Mouse (Mus musculus): ENCODE measurements around the gene Dmd.

- TF ChIP-seq CTCF (IDR thresholded peaks at IDR 0.05; ENCODE audit: borderline replicate concordance, insufficient read depth, low read length) (no peak), POLR2A (IDR thresholded peaks at IDR 0.05; ENCODE audit: low read depth, low read length) (no peak)
Measured at GRCm38 (mm10) chrX:84454473-84454872, 1505.8 kb downstream of the Dmd start.
